Mouse (Mus musculus) midbrain, embryonic 15.5 days (tissue): ENCODE results near the gene Capns1. TPM values are rescaled to one million over a fixed set of nuclear protein-coding genes. Genes with fewer than 3 reads are reported as not detected.
"Not testable (repeated sequence)": the region's sequence is repeated elsewhere in the genome, so short reads cannot be mapped to it uniquely, and the experiment has no call there.

ENCODE experiments used
- ATAC-seq: fragments of 200-750 bp; cut with Nextera tagmentation; replicated peaks from 2 replicates; pipeline ENCODE4 v1.8.0; 2017; ENCODE audit warnings: moderate TSS enrichment
- H3K27ac ChIP-seq: fragments of 300-500 bp; sonication (generic); 2 replicates; pipeline ENCODE4 v1.5.1; 2015; ENCODE audit warnings: mild to moderate bottlenecking, inconsistent platforms
- H3K27me3 ChIP-seq: fragments of 300-500 bp; sonication (generic); replicated peaks from 2 replicates; pipeline ENCODE4 v1.6.1; 2015; ENCODE audit warnings: inconsistent platforms
- H3K36me3 ChIP-seq: fragments of 300-500 bp; sonication (generic); replicated peaks from 2 replicates; pipeline ENCODE4 v1.6.1; 2015; ENCODE audit warnings: inconsistent platforms
- H3K4me1 ChIP-seq: fragments of 300-500 bp; sonication (generic); 2 replicates; pipeline ENCODE4 v1.6.1; 2015; ENCODE audit warnings: inconsistent platforms
- H3K4me2 ChIP-seq: fragments of 300-500 bp; sonication (generic); 2 replicates; pipeline ENCODE4 v1.6.1; 2015; ENCODE audit warnings: inconsistent platforms, mild to moderate bottlenecking, moderate library complexity
- H3K4me3 ChIP-seq: fragments of 300-500 bp; sonication (generic); 2 replicates; pipeline ENCODE4 v1.5.1; 2015; ENCODE audit warnings: mild to moderate bottlenecking, inconsistent platforms
- H3K9ac ChIP-seq: fragments of 300-500 bp; sonication (generic); 2 replicates; pipeline ENCODE4 v1.6.1; 2015; ENCODE audit warnings: mild to moderate bottlenecking, inconsistent platforms
- H3K9me3 ChIP-seq: fragments of 300-500 bp; sonication (generic); 2 replicates; pipeline ENCODE4 v1.6.1; 2016; ENCODE audit warnings: inconsistent platforms
- WGBS: fragments of 180-500 bp; shearing (Covaris S2); methylation state at CpG from one replicate; pipeline ENCODE4 v1.1.7; 2015; ENCODE audit warnings: mixed read lengths; 5-methylcytosine and 5-hydroxymethylcytosine counted together
- polyA plus RNA-seq: library from polyadenylated mRNA; unstranded; fragments of >200 nt; fragmentation: Nextera tagmentation; extraction: Ambion mirVana; gene quantifications from 2 replicates; pipeline ENCODE4 v1.2.1, GENCODE M21; 2015

The Capns1 gene
- polyA plus RNA-seq, 1 experiment from 2014 or later = 69.8 TPM

DNA sequence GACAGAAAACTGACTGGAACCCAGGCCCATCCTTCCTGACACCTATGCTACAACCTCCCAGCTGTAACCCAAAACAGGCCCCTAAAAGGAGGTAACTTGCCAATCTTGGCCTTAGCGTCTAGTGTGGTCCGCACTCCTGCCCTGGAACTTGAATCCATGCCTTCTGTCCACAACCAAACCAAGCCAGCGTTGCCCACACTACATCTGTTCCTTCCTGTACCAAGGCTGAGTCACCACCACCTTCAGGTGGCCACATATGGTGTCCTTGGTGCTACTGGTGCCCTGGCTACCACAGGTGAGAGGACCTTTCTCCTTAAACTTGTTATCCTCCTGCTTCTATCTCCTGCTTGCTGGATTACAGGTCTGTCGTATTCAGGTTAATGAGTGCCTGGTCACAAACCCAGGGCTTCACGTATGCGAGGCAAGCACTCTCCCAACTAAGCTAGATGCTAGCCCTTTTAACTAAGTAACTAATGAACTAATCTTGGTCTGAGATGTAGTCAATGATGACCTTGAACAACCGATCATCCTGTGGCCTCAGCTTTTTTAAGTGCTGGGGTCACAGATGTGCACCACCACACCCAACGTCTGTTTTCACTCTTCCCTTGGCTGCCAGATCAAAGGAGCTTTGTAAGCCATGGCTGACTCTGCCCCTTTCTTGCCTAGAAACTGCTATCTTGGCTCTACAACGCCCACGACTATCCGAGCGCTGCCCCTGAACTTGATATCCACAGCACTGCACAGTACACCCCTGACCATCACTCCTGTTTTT lies 10.1 kb downstream of the Capns1 start:
- no peak for ATAC-seq
- Histone ChIP-seq H3K4me3 (no peak overlapping the region), H3K9ac (no peak overlapping the region), H3K9me3 (no peaks in the 10 kb centered on the region), H3K4me2 (no peak overlapping the region), H3K36me3 (peaks cover 55% of the 10 kb centered on the region), H3K27me3 (no peaks in the 10 kb centered on the region), H3K4me1 (peaks cover 19% of the 10 kb centered on the region), H3K27ac (no peak overlapping the region)
- 92% methylated on average over 12 of the region's 12 CpGs for WGBS

DNA sequence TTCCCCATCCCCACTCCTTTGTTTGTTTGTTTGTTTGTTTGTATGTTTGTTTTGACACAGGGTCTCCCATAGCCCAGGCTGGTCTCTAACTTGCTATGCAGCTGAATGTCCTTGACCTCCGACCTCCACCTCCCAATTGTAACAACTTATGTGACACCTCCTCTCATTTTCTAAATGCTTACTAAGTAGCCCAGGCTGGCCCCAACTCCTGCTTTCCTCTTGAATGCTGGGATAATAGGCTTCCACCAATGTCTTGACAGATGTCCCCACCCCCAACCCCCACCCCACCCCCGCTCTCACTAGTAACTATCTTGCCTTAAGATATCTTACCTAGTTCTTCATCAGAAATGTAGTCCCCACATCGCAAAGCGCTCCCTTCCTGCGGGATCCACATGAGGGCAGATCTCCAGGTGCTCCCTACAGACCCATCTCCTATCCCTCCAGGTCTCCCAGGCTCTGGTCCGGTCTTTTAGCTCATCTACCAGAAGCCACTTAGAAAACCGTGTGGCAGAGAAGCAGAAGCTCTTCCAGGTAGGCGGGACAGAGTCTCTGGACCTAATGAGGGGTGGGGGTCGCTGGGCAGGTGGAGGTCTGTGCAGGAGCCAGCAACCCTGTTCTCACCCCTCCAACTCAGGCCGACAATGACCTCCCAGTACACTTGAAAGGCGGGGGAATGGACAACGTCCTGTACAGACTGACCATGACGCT lies 13.8 kb downstream of the Capns1 start:
- Histone ChIP-seq H3K4me3 (no peak overlapping the region), H3K27ac (no peak overlapping the region), H3K36me3 (peaks cover 40% of the 10 kb centered on the region), H3K4me2 (no peak overlapping the region), H3K9me3 (no peaks in the 10 kb centered on the region), H3K27me3 (no peaks in the 10 kb centered on the region), H3K9ac (no peak overlapping the region), H3K4me1 (peaks cover 7% of the 10 kb centered on the region)
- WGBS = 75% methylated on average over 13 of the region's 13 CpGs
- ATAC-seq = no peak

DNA sequence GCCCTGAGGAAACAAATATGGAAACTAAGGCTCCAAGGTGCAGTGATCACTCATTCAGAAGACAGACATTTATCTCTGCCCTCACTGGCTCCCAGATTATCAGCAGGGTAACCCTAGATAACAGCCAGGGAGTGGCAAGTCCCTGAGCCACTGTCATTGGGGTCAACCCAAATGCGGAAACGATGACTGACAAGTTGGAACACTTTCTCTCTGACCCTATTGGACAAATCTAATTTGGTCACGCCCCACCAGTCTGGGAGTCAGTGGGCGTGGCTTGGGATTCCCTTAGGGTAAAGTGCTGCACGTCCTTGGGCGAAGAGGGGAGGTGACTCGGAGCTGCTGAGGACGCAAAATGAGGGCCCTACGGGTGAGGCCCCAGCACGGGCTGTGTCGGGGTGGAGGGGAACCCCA lies 14.7 kb downstream of the Capns1 start, which contains the start of gene Cox7a1:
Cox7a1 (plus strand) TSS at position 266 of the 411 bp plus-strand sequence.
- peaks cover 7% of the 10 kb centered on the region for H3K4me1 ChIP-seq
- H3K4me2 ChIP-seq = peak within 1 kb of the TSS; percentile 43
- no peak within 1 kb of the TSS; the same call in 1 of the 2 replicates for H3K9ac ChIP-seq
- peak; percentile 35; the same call in 1 of the 2 replicates for ATAC-seq
- H3K9me3 ChIP-seq = no peaks in the 10 kb centered on the region
- 3% methylated on average over 11 of the region's 11 CpGs for WGBS
- H3K27me3 ChIP-seq = no peaks in the 10 kb centered on the region
- no peak within 1 kb of the TSS for H3K27ac ChIP-seq
- H3K36me3 ChIP-seq = peaks cover 36% of the 10 kb centered on the region
- H3K4me3 ChIP-seq = peak within 1 kb of the TSS; percentile 6; the same call in 1 of the 2 replicates

DNA sequence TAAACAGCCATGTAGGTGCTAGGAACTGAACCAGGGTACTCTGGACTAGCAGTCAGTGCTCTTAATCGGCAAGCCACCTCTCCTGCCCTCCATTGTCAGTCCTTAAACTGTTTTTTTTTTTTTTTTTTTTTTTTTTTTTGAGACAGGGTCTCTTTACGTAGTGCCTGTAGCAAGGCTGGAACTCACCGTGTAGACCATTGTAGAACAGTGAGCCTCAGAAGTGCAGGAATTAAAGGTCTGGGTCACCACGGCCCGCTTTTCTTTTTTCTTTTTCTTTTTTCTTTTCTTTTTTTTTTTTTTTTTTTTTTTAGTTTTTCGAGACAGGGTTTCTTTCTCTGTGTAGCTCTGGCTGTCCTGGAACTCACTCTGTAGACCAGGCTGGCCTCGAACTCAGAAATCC lies 15.4 kb downstream of the Capns1 start:
- WGBS = 77% methylated on average over 7 of the region's 7 CpGs
- H3K9me3 ChIP-seq, H3K4me1 ChIP-seq, H3K27me3 ChIP-seq, H3K4me2 ChIP-seq, ATAC-seq, H3K4me3 ChIP-seq, H3K27ac ChIP-seq, H3K9ac ChIP-seq: not testable (repeated sequence)
- H3K36me3 ChIP-seq = peaks cover 36% of the 10 kb centered on the region

DNA sequence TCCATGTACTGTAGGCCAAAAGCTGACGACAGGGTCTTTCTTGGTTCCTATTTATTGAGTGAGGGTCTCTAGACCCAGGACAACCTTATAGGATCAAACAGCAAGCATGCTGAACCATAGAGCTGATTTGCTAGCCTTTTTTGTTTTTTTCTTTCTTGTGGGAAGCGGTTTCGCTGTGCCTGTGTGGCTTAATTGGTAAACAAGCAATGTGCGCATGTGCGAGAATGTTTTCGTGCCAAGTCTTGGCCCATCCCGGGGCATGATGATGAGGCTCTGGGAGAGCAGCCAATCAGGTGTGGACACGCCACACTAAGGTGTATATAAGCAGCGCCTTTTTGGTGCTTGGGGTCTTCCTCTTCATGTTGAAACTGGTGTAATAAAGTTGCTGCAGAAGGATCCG lies 16.7 kb downstream of the Capns1 start:
- not testable (repeated sequence) for H3K4me1 ChIP-seq, H3K4me3 ChIP-seq, ATAC-seq, H3K9me3 ChIP-seq, H3K9ac ChIP-seq, H3K27me3 ChIP-seq, H3K4me2 ChIP-seq, H3K27ac ChIP-seq
- WGBS = 93% methylated on average over 10 of the region's 10 CpGs
- H3K36me3 ChIP-seq = peaks cover 32% of the 10 kb centered on the region

DNA sequence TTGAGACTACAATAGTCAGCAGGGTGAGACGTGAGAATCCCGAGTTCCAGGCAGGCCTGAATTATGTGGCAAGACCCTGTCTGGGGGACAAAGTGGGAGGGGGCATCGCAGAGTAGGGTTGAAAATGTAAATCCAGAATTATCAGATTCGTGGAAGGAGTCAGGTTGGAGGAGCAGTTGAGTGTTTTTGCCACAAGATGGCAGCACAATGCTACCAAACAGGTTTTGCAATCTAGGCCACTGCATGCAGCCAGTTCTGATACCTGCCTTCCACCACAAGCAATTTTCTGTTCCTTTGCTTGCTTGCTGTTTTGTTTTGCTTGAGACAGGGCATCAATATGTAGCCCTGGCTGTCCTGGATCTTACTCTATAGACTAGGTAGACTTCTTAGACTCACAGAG lies 17.3 kb downstream of the Capns1 start:
- H3K4me2 ChIP-seq = no peak overlapping the region
- peaks cover 7% of the 10 kb centered on the region for H3K4me1 ChIP-seq
- H3K27me3 ChIP-seq = no peaks in the 10 kb centered on the region
- H3K4me3 ChIP-seq = no peak overlapping the region
- WGBS = 3% methylated on average over 4 of the region's 4 CpGs
- H3K9ac ChIP-seq = no peak overlapping the region
- peaks cover 32% of the 10 kb centered on the region for H3K36me3 ChIP-seq
- H3K9me3 ChIP-seq = no peaks in the 10 kb centered on the region
- 0 out of 2 replicates have a peak, but pooled peaks have one; percentile 15 for ATAC-seq
- no peak overlapping the region for H3K27ac ChIP-seq

- WGBS = 86% methylated on average over 11 of the region's 11 CpGs
- Histone ChIP-seq H3K36me3 (peaks cover 23% of the 10 kb centered on the region), H3K4me3 (no peak overlapping the region), H3K27ac (no peak overlapping the region), H3K4me1 (no peaks in the 10 kb centered on the region), H3K9ac (no peak overlapping the region), H3K27me3 (no peaks in the 10 kb centered on the region), H3K9me3 (no peaks in the 10 kb centered on the region), H3K4me2 (no peak overlapping the region)
- ATAC-seq = no peak
Measured at GRCm38 (mm10) chr7:30178256-30178655, 20.4 kb downstream of the Capns1 start.

DNA sequence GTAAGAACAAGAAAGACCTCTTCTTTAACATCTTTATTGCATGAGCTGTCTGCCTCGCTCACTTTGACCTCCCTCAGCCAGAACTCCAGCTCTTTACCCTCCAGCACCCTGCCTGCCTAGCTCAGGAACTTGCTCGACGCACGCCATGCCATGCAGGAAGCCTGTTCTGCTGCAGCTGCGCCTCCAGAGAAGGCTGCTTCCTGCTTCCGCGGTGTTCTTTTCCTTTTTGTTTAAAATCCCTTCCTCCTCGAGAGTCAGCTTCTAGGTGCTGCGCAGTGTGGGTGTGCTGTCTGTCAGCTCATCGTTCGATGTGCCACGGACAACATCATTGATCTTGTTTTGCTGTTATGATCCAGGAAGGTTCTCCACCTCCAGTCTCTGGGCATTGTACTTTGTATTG lies 22.1 kb downstream of the Capns1 start:
- 85% methylated on average over 12 of the region's 12 CpGs for WGBS
- H3K4me2 ChIP-seq = no peak overlapping the region
- peaks cover 23% of the 10 kb centered on the region for H3K36me3 ChIP-seq
- no peaks in the 10 kb centered on the region for H3K9me3 ChIP-seq
- H3K27ac ChIP-seq = no peak overlapping the region
- no peak overlapping the region for H3K4me3 ChIP-seq
- ATAC-seq = no peak
- H3K9ac ChIP-seq = no peak overlapping the region
- no peaks in the 10 kb centered on the region for H3K27me3 ChIP-seq
- H3K4me1 ChIP-seq = no peaks in the 10 kb centered on the region

DNA sequence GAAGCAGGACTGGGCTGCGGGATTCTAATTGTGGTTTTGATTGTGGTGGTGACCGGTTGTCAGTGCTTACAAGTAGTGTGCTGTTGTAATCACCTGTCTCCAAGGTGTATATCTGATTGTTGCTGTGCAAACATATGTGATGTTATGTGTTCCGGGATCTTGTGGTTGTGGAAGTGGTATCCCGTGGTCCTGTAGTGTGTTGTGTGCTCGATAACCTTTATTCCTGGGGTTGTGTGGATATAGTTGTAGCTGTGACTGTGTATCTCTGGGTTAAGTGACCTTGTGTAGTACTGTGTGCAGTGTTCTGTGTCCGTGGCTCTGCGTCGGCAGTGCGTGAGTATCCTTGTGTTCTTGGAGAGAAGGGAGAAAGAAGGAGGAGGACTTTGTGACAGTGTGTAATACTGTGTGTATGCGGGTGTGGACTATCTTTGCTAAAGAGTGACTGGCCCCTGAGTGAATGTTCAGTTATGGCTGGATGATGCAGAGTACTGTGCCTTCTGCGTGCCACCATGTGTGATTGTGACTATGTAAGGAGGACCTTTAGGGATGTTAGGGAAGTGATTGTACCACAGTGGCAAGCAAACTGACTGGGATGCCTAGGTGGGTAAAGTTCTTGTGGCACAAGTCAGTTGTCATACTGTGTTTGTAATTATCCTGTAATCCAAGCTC lies 28.2 kb downstream of the Capns1 start:
- Histone ChIP-seq H3K4me2 (peak overlapping the region; percentile 65), H3K9me3 (no peaks in the 10 kb centered on the region), H3K4me1 (peaks cover 27% of the 10 kb centered on the region), H3K27ac (peak overlapping the region; percentile 95), H3K9ac (peak overlapping the region; percentile 63), H3K27me3 (no peaks in the 10 kb centered on the region), H3K4me3 (peak overlapping the region; percentile 71), H3K36me3 (peaks cover 7% of the 10 kb centered on the region)
- 27% methylated on average over 11 of the region's 11 CpGs for WGBS
- ATAC-seq = peak; percentile 62

DNA sequence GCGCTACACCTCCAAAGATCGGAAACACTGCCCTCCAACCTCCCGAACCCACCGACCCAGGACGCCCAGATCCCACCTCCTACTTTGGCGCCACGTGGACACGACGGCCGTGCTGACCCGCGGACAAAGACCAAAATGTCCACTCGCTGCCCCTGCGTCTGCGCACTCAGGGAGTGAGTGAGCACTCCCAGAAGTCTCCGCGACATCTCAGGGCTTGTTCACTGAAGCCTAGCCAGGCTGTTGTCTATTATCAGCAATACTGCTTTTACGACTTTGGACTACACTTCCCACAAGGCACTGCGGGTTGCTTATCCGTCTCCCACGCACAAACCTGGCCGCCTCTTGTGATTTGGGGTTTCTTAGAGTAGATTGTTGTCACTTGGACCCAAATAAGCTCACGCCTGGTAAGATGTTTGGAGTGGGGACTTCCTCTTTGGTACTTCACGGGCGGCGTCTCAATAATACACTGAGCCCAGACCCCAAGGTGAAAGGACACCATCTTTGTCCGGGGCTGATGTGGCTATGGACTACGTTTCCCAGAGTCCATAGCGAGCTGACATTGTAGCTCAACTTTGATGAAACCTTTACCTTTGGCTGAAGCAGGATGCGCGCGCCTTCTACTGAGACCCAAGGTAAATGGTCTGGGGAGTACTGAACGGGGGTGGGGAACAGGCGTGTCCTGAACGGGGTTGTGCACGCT lies 28.9 kb downstream of the Capns1 start, which contains the start of gene Zfp146:
Zfp146 (minus strand) TSS at position 168 of the 700 bp plus-strand sequence.
- peak within 1 kb of the TSS; percentile 65 for H3K4me2 ChIP-seq
- H3K9me3 ChIP-seq = no peaks in the 10 kb centered on the region
- peaks cover 27% of the 10 kb centered on the region for H3K4me1 ChIP-seq
- peak; percentile 96 for ATAC-seq
- H3K4me3 ChIP-seq = peak within 1 kb of the TSS; percentile 71
- H3K27ac ChIP-seq = peak within 1 kb of the TSS; percentile 95
- no peaks in the 10 kb centered on the region for H3K27me3 ChIP-seq
- under 1% methylated on average over 36 of the region's 36 CpGs for WGBS
- H3K36me3 ChIP-seq = peaks cover 12% of the 10 kb centered on the region
- peak within 1 kb of the TSS; percentile 63 for H3K9ac ChIP-seq

DNA sequence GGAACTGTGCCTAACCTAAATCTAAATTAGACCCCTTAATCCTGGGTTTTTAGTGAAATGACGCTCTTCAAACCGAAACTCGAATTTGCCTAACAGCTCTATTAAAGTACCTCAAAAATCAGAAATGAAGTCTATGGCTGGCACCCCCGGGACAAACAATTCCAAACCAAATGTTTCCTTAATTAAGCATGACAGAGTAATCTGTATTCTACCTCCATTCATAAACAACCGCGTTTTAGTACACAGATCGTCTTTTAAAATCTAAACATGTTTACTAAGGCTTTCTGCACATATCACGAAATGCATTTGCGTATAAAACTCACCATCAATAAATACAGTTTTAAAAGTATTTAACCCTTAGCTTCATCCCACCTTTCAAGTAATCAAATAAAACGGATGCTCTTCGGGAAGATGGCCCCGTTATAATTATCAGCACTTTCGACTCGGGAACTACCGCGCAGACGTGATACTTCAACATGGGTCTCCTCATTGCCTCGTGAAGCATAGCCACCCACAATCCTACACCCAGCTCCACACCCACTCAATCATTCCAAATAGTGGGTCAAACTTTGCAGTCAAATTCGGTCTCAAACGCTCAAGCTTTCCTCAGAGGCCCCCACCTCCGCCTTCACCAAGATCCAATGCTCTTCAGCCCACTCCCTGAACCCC lies 29.6 kb downstream of the Capns1 start:
- Histone ChIP-seq H3K36me3 (peaks cover 15% of the 10 kb centered on the region), H3K27me3 (no peaks in the 10 kb centered on the region), H3K9ac (peak overlapping the region; percentile 63), H3K9me3 (no peaks in the 10 kb centered on the region), H3K4me3 (peak overlapping the region; percentile 71), H3K27ac (peak overlapping the region; percentile 95), H3K4me2 (peak overlapping the region; percentile 59), H3K4me1 (peaks cover 27% of the 10 kb centered on the region)
- ATAC-seq = peak; percentile 46
- 2% methylated on average over 21 of the region's 21 CpGs for WGBS
